Mouse (Mus musculus) megakaryocyte, adult 5-6 weeks (primary cell): ENCODE data around the gene 2310007B03Rik. TPM values are rescaled to one million over a fixed set of nuclear protein-coding genes. Genes with fewer than 3 reads are reported as not detected.
"Not testable (repeated sequence)": the region's sequence is repeated elsewhere in the genome, so short reads cannot be mapped to it uniquely, and the experiment has no call there.

Experiments
- ATAC-seq: 2 replicates; pipeline ENCODE4 v1.8.0; 2016; ENCODE audit warnings: mild to moderate bottlenecking, inconsistent platforms; ENCODE audit not compliant: poor library complexity, severe bottlenecking
- total RNA-seq, 2 experiments: library from RNA; stranded (forward) in 1 of 2; stranded (reverse) in 1 of 2; fragments of 153-499, 151-499 nt in 1 of 2; fragments of 221-1000, 200-1000 nt in 1 of 2; gene quantifications; 2 replicates each; pipeline versions ENCODE4 v1.2.3 to v1.2.4; 2015 to 2017

2310007B03Rik gene
- total RNA-seq (2015) (not detected in 2 replicates), total RNA-seq (2017) (not detected in 2 replicates)

- ATAC-seq = no peak
Observed at GRCm38 (mm10) chr1:93160501-93161133, at the start of gene 2310007B03Rik. Gene 2310007B03Rik, minus strand, starts transcription at chr1:93160948.

GRCm38 (mm10) chr1:93210213-93210641, 49.5 kb upstream of the 2310007B03Rik start:
- no peak for ATAC-seq

GRCm38 (mm10) chr1:93207536-93208064, 46.9 kb upstream of the 2310007B03Rik start:
- ATAC-seq = no peak

GRCm38 (mm10) chr1:93206277-93206970, 45.7 kb upstream of the 2310007B03Rik start:
- ATAC-seq = no peak

GRCm38 (mm10) chr1:93197916-93198315, 37.2 kb upstream of the 2310007B03Rik start:
- no peak for ATAC-seq

GRCm38 (mm10) chr1:93197454-93197853, 36.7 kb upstream of the 2310007B03Rik start:
- ATAC-seq = not testable (repeated sequence)

- no peak for ATAC-seq
Observed at GRCm38 (mm10) chr1:93194961-93195360, 34.2 kb upstream of the 2310007B03Rik start.

- ATAC-seq = no peak
Observed at GRCm38 (mm10) chr1:93190726-93191305, 30.1 kb upstream of the 2310007B03Rik start.

- no peak for ATAC-seq
Observed at GRCm38 (mm10) chr1:93184071-93184828, 23.5 kb upstream of the 2310007B03Rik start.

- ATAC-seq = no peak
Observed at GRCm38 (mm10) chr1:93182281-93182680, 21.5 kb upstream of the 2310007B03Rik start.

GRCm38 (mm10) chr1:93176525-93177332, 16.0 kb upstream of the 2310007B03Rik start:
- ATAC-seq = no peak

- no peak for ATAC-seq
Observed at GRCm38 (mm10) chr1:93175849-93176248, 15.1 kb upstream of the 2310007B03Rik start.

GRCm38 (mm10) chr1:93174399-93174798, 13.7 kb upstream of the 2310007B03Rik start:
- ATAC-seq = peak; percentile 83

- ATAC-seq = no peak
Observed at GRCm38 (mm10) chr1:93173665-93174064, 12.9 kb upstream of the 2310007B03Rik start.

- ATAC-seq = no peak
Observed at GRCm38 (mm10) chr1:93168295-93168775, 7.6 kb upstream of the 2310007B03Rik start, which contains the start of gene Crocc2. Gene Crocc2, plus strand, starts transcription at chr1:93168725.

- peak; percentile 56 for ATAC-seq
Observed at GRCm38 (mm10) chr1:93166346-93167079, 5.8 kb upstream of the 2310007B03Rik start.

GRCm38 (mm10) chr1:93165447-93165846, 4.7 kb upstream of the 2310007B03Rik start:
- ATAC-seq = peak; percentile 65

GRCm38 (mm10) chr1:93162588-93162987, 1.8 kb upstream of the 2310007B03Rik start:
- ATAC-seq = no peak

GRCm38 (mm10) chr1:93161921-93162320, 1.2 kb upstream of the 2310007B03Rik start:
- ATAC-seq = no peak
